Mouse (Mus musculus): ENCODE measurements at regions not wholly inside any gene's neighbourhood (a gene's known extent, or its start where the extent isn't known, plus 50 kb on each side); places are given as distances from the start of the nearest gene placed in this dataset.

DNA sequence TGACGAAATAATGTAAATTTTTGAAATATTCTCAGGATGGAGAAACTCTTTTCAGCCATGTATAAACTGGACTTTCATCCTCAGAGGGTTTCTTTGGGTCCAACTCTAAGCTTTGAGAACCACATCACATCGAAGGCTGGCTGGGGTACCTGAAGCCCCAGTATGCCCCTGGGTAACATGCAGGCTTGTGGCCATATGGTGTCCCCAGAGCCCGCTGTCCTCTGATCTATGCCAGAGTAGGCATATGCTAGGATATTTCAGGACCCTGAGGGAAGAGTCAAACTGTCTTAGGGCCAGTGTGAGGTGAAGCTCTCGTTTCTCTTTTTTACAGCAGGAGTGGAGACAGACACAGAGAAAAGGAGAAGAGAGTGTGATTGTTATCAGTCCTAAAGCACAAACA lies 289.6 kb upstream of the Rnf219 start:
- TF ChIP-seq CTCF (IDR thresholded peaks at IDR 0.05; ENCODE audit: low read depth), result no peak
- no peak for TF ChIP-seq EP300 (IDR thresholded peaks at IDR 0.05; ENCODE audit: low read depth)
